ENCODE assay signal across 8 mouse cellular contexts in the genomic region with DNA sequence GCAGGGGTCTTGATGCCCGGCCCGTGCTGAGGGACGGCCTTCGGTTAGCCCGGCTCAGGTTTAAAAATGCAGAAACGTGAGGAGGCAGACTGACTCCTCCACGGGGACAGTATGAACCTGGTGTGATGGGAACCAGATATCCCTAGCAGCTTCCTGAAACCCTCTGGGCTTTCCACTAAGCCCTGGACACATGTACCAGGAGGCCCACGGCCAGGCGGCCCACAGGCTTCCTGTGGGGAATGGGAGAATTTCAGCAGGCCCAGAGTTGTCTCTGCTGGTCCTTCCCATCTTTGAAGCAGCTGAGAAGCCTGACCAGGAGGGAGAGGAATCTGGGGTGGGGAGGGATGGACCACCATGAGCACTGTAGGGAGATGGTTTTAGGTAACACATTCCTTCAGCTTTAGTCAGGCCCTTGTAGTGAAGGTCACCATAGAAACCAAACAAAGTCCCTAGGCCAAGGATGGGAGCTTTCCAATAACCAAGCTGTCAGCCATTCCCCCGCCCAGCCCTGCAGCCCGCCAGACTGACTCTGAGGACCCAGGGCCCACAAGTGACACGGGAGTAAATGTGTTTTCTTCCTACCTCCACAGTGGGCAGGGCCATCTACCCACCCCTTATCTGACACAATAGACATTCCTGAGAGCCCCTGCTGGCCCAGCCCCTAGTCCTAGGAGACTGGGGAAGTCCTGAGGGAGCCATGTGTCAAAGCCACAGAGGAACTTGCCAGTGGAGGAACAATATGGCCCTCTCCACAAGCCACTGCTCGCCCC.
DNase-seq lines count a peak whose midpoint lies in the region; ATAC-seq and TF ChIP-seq lines count a peak whose summit lies in the region.

No protein-coding gene starts in this region.

- 0 out of 2 replicates have a peak, but pooled peaks have one; percentile 15 for ATAC-seq in hindbrain, embryonic 11.5 days (ENCODE audit: low FRiP score)

- TF ChIP-seq POLR2A in kidney, adult 2 months (IDR thresholded peaks at IDR 0.05; ENCODE audit: low read depth, low read length), result no peak

- no peaks in the 10 kb centered on the region for H3K9me3 ChIP-seq in hindbrain, embryonic 11.5 days (ENCODE audit: control insufficient read depth, low read length)

- H3K4me3 ChIP-seq in kidney, adult 2 months (ENCODE audit: insufficient read depth, low read depth, low read length), result no peak overlapping the region
- no peak overlapping the region for H3K4me3 ChIP-seq in hindbrain, embryonic 11.5 days (ENCODE audit: low read depth, low read length)
- H3K4me3 ChIP-seq in layer of hippocampus, adult 2 months, result no peak overlapping the region

- no peak for TF ChIP-seq CTCF in kidney, adult 2 months (conservative IDR thresholded peaks at IDR 0.05; ENCODE audit: insufficient read depth, insufficient read length, low read depth, low read length)
- no peak for TF ChIP-seq CTCF in layer of hippocampus, adult 2 months (conservative IDR thresholded peaks at IDR 0.05)

- H3K4me2 ChIP-seq in hindbrain, embryonic 11.5 days (replicated peaks; ENCODE audit: low read depth, low read length), result no peak overlapping the region

- no peak for DNase-seq in kidney, adult 2 months
- DNase-seq in kidney, postnatal 14 days, result no peak
- DNase-seq in gastrocnemius, adult 18-20 months (ENCODE audit: low spot score), result peak; percentile 82
- peak; percentile 24 for DNase-seq in hindbrain, embryonic 11.5 days (ENCODE audit: low spot score)
- DNase-seq in lung, postnatal 4 days, result peak; percentile 49 to 61
- DNase-seq in layer of hippocampus, adult 2 months (ENCODE audit: low spot score in 2 of 2), result no peak
- DNase-seq in layer of hippocampus, adult 18-20 months (ENCODE audit: low spot score in 2 of 2), result no peak
- no peak for DNase-seq in layer of hippocampus, postnatal 14 days (ENCODE audit: low spot score in 2 of 2)

- no peak overlapping the region for H3K9ac ChIP-seq in hindbrain, embryonic 11.5 days (ENCODE audit: low read depth, low read length)

- WGBS in kidney, adult 2 months, result 63% methylated on average over 13 of the region's 13 CpGs
- WGBS in hindbrain, embryonic 11.5 days, result 59% methylated on average over 13 of the region's 13 CpGs

- no peaks in the 10 kb centered on the region for H3K36me3 ChIP-seq in kidney, adult 2 months (ENCODE audit: control insufficient read depth, insufficient read depth, low read length)
- H3K36me3 ChIP-seq in hindbrain, embryonic 11.5 days (ENCODE audit: control insufficient read depth, insufficient read depth, low read length), result no peaks in the 10 kb centered on the region

- peak overlapping the region; percentile 39 for H3K27ac ChIP-seq in kidney, adult 2 months (ENCODE audit: insufficient read depth, low read depth, low read length)
- H3K27ac ChIP-seq in hindbrain, embryonic 11.5 days (ENCODE audit: low read depth, low read length), result 0 out of 2 replicates have a peak overlapping the region, but pooled peaks have one; percentile 39
- H3K27ac ChIP-seq in layer of hippocampus, adult 2 months, result no peak overlapping the region

- no peaks in the 10 kb centered on the region for H3K27me3 ChIP-seq in kidney, adult 2 months (replicated peaks; ENCODE audit: control insufficient read depth, insufficient read depth, low read length)
- H3K27me3 ChIP-seq in hindbrain, embryonic 11.5 days (ENCODE audit: control insufficient read depth, insufficient read depth, low read length), result no peaks in the 10 kb centered on the region

- peaks cover 40% of the 10 kb centered on the region for H3K4me1 ChIP-seq in kidney, adult 2 months (ENCODE audit: control insufficient read depth, insufficient read depth, low read length)
- peaks cover 10% of the 10 kb centered on the region; the same call in 1 of the 2 replicates for H3K4me1 ChIP-seq in hindbrain, embryonic 11.5 days (replicated peaks; ENCODE audit: control insufficient read depth, insufficient read depth, low read length)

Comparison
In these comparisons a context has a peak if more than half of its experiments do, and no peak if none do; other contexts are left out.
1. DNase-seq: peak in gastrocnemius, adult 18-20 months (single experiment), hindbrain, embryonic 11.5 days (single experiment) and lung, postnatal 4 days (2 of 2); none in kidney, adult 2 months (single experiment), kidney, postnatal 14 days (single experiment), layer of hippocampus, adult 2 months (0 of 2), layer of hippocampus, adult 18-20 months (0 of 2) and layer of hippocampus, postnatal 14 days (0 of 2).